Mouse (Mus musculus) intestine, embryonic 16.5 days (tissue): Measurements from ENCODE around the gene Ephb2. TPM values are rescaled to one million over a fixed set of nuclear protein-coding genes. Genes with fewer than 3 reads are reported as not detected.
A peak's percentile ranks its signal among the peaks of the same experiment; 100 is the strongest.

ENCODE experiments used
- ATAC-seq: fragments of 200-750 bp; cut with Nextera tagmentation; 2 replicates; pipeline ENCODE4 v1.8.0; 2017; ENCODE audit warnings: moderate TSS enrichment, moderate library complexity
- H3K27ac ChIP-seq: fragments of 300-500 bp; sonication (generic); 2 replicates; pipeline ENCODE4 v1.5.1; 2014; ENCODE audit warnings: mild to moderate bottlenecking, low read length
- H3K27me3 ChIP-seq: fragments of 300-500 bp; sonication (generic); replicated peaks from 2 replicates; pipeline ENCODE4 v1.6.1; 2014; ENCODE audit warnings: low read length, control low read depth, mixed read lengths; ENCODE audit not compliant: control insufficient read depth, insufficient read depth
- H3K36me3 ChIP-seq: fragments of 300-500 bp; sonication (generic); 2 replicates; pipeline ENCODE4 v1.6.1; 2014; ENCODE audit warnings: low read length, control low read depth; ENCODE audit not compliant: control insufficient read depth, insufficient read depth
- H3K4me1 ChIP-seq: fragments of 300-500 bp; sonication (generic); 2 replicates; pipeline ENCODE4 v1.6.1; 2014; ENCODE audit warnings: low read length, control low read depth, mixed read lengths; ENCODE audit not compliant: control insufficient read depth, insufficient read depth
- H3K4me2 ChIP-seq: fragments of 300-500 bp; sonication (generic); 2 replicates; pipeline ENCODE4 v1.6.1; 2014; ENCODE audit warnings: low read depth, low read length, control low read depth
- H3K4me3 ChIP-seq: fragments of 300-500 bp; sonication (generic); 2 replicates; pipeline ENCODE4 v1.5.1; 2014; ENCODE audit warnings: mild to moderate bottlenecking, low read length
- H3K9ac ChIP-seq: fragments of 300-500 bp; sonication (generic); 2 replicates; pipeline ENCODE4 v1.6.1; 2014; ENCODE audit warnings: low read depth, low read length
- H3K9me3 ChIP-seq: fragments of 300-500 bp; sonication (generic); 2 replicates; pipeline ENCODE4 v1.6.1; 2016; ENCODE audit warnings: low read length, control low read depth; ENCODE audit not compliant: control insufficient read depth
- WGBS: fragments of 180-500 bp; shearing (Covaris S2); extraction: QIAGEN DNeasy Blood & Tissue Kit; methylation state at CpG from one replicate; pipeline ENCODE4 v1.1.7; 2014; 5-methylcytosine and 5-hydroxymethylcytosine counted together
- polyA plus RNA-seq: library from polyadenylated mRNA; unstranded; fragments of >200 nt; fragmentation: Nextera tagmentation; extraction: Ambion mirVana; gene quantifications from 2 replicates; pipeline ENCODE4 v1.2.1, GENCODE M21; 2015

The Ephb2 gene
- polyA plus RNA-seq, 1 experiment from 2014 or later, result 3.5 TPM

- Histone ChIP-seq H3K4me2 (no peak overlapping the region), H3K27ac (no peak overlapping the region), H3K4me3 (no peak overlapping the region), H3K4me1 (no peaks in the 10 kb centered on the region), H3K9me3 (no peaks in the 10 kb centered on the region), H3K27me3 (no peaks in the 10 kb centered on the region), H3K36me3 (peaks cover 3% of the 10 kb centered on the region; the same call in 1 of the 2 replicates), H3K9ac (no peak overlapping the region)
- whole genome bisulfite sequencing, result 79% methylated on average over 11 of the region's 11 CpGs
- no peak for ATAC-seq
These were observed 137.2 kb downstream of the Ephb2 start for GRCm38 (mm10) chr4:136698404-136699083.

- WGBS, result 89% methylated on average over 6 of the region's 6 CpGs
- Histone ChIP-seq H3K27ac (no peak overlapping the region), H3K4me2 (no peak overlapping the region), H3K36me3 (peaks cover 11% of the 10 kb centered on the region; the same call in 1 of the 2 replicates), H3K27me3 (no peaks in the 10 kb centered on the region), H3K9ac (no peak overlapping the region), H3K4me1 (no peaks in the 10 kb centered on the region), H3K4me3 (no peak overlapping the region), H3K9me3 (no peaks in the 10 kb centered on the region)
- no peak for ATAC-seq
These were observed 138.5 kb downstream of the Ephb2 start for GRCm38 (mm10) chr4:136697325-136697724.

GRCm38 (mm10) chr4:136696381-136696925, 139.3 kb downstream of the Ephb2 start:
- H3K27me3 ChIP-seq, result no peaks in the 10 kb centered on the region
- H3K4me1 ChIP-seq, result no peaks in the 10 kb centered on the region
- no peak overlapping the region for H3K27ac ChIP-seq
- H3K4me2 ChIP-seq, result no peak overlapping the region
- no peak overlapping the region for H3K4me3 ChIP-seq
- ATAC-seq, result peak; percentile 46; the same call in 1 of the 2 replicates
- WGBS, result 20% methylated on average over 5 of the region's 5 CpGs
- no peak overlapping the region for H3K9ac ChIP-seq
- H3K36me3 ChIP-seq, result peaks cover 15% of the 10 kb centered on the region
- peaks cover 3% of the 10 kb centered on the region; the same call in 1 of the 2 replicates for H3K9me3 ChIP-seq

GRCm38 (mm10) chr4:136695696-136696095, 140.1 kb downstream of the Ephb2 start:
- Histone ChIP-seq H3K36me3 (peaks cover 15% of the 10 kb centered on the region), H3K4me3 (no peak overlapping the region), H3K27me3 (no peaks in the 10 kb centered on the region), H3K4me1 (no peaks in the 10 kb centered on the region), H3K4me2 (no peak overlapping the region), H3K27ac (no peak overlapping the region), H3K9ac (no peak overlapping the region), H3K9me3 (peaks cover 3% of the 10 kb centered on the region; the same call in 1 of the 2 replicates)
- ATAC-seq, result no peak
- WGBS, result 94% methylated on average over 9 of the region's 9 CpGs

- Histone ChIP-seq H3K4me1 (peaks cover 6% of the 10 kb centered on the region), H3K27me3 (no peaks in the 10 kb centered on the region), H3K4me3 (no peak overlapping the region), H3K4me2 (no peak overlapping the region), H3K9ac (no peak overlapping the region), H3K9me3 (peaks cover 3% of the 10 kb centered on the region; the same call in 1 of the 2 replicates), H3K27ac (0 out of 2 replicates have a peak overlapping the region, but pooled peaks have one; percentile 17), H3K36me3 (peaks cover 15% of the 10 kb centered on the region)
- 79% methylated on average over 12 of the region's 12 CpGs for WGBS
- ATAC-seq, result no peak
These were observed 145.8 kb downstream of the Ephb2 start for GRCm38 (mm10) chr4:136690034-136690433.

- Histone ChIP-seq H3K27me3 (no peaks in the 10 kb centered on the region), H3K4me2 (no peak overlapping the region), H3K4me1 (peaks cover 6% of the 10 kb centered on the region), H3K4me3 (no peak overlapping the region), H3K9ac (no peak overlapping the region), H3K9me3 (peaks cover 3% of the 10 kb centered on the region; the same call in 1 of the 2 replicates), H3K27ac (no peak overlapping the region), H3K36me3 (peaks cover 9% of the 10 kb centered on the region)
- no peak for ATAC-seq
- WGBS, result 65% methylated on average over 4 of the region's 4 CpGs
These were observed 147.7 kb downstream of the Ephb2 start for GRCm38 (mm10) chr4:136688113-136688512.

GRCm38 (mm10) chr4:136685431-136685869, 150.3 kb downstream of the Ephb2 start:
- 0 out of 2 replicates have a peak overlapping the region, but pooled peaks have one; percentile 25 for H3K9ac ChIP-seq
- H3K36me3 ChIP-seq, result no peaks in the 10 kb centered on the region
- H3K4me2 ChIP-seq, result no peak overlapping the region
- H3K27me3 ChIP-seq, result no peaks in the 10 kb centered on the region
- no peaks in the 10 kb centered on the region for H3K9me3 ChIP-seq
- peaks cover 6% of the 10 kb centered on the region for H3K4me1 ChIP-seq
- no peak overlapping the region for H3K27ac ChIP-seq
- 58% methylated on average over 10 of the region's 10 CpGs for WGBS
- ATAC-seq, result no peak
- no peak overlapping the region for H3K4me3 ChIP-seq

GRCm38 (mm10) chr4:136684485-136684884, 151.3 kb downstream of the Ephb2 start:
- no peak for ATAC-seq
- Histone ChIP-seq H3K4me1 (peaks cover 6% of the 10 kb centered on the region), H3K27me3 (no peaks in the 10 kb centered on the region), H3K27ac (no peak overlapping the region), H3K9ac (no peak overlapping the region), H3K9me3 (no peaks in the 10 kb centered on the region), H3K36me3 (no peaks in the 10 kb centered on the region), H3K4me2 (no peak overlapping the region), H3K4me3 (no peak overlapping the region)
- 72% methylated on average over 6 of the region's 6 CpGs for WGBS

GRCm38 (mm10) chr4:136680641-136681040, 155.1 kb downstream of the Ephb2 start:
- H3K36me3 ChIP-seq, result no peaks in the 10 kb centered on the region
- no peak for ATAC-seq
- 77% methylated on average over 14 of the region's 14 CpGs for WGBS
- H3K9ac ChIP-seq, result no peak overlapping the region
- no peak overlapping the region for H3K4me2 ChIP-seq
- H3K9me3 ChIP-seq, result no peaks in the 10 kb centered on the region
- peaks cover 7% of the 10 kb centered on the region for H3K4me1 ChIP-seq
- H3K27ac ChIP-seq, result no peak overlapping the region
- H3K4me3 ChIP-seq, result no peak overlapping the region
- H3K27me3 ChIP-seq, result no peaks in the 10 kb centered on the region
